Mouse (Mus musculus) heart, adult 18-20 months (tissue): ENCODE data around the gene Cux2. TPM values are rescaled to one million over a fixed set of nuclear protein-coding genes. Genes with fewer than 3 reads are reported as not detected.
A peak's percentile ranks its signal among the peaks of the same experiment; 100 is the strongest.

Experiments used
- DNase-seq, 2 experiments: peaks; one replicate each; pipeline ENCODE4 v3.0.0; 2021 to 2022; ENCODE audit warnings: mixed read lengths in 1 of 2
- total RNA-seq, 2 experiments: library from RNA; stranded (reverse); gene quantifications; 2 replicates each; pipeline ENCODE4 v1.2.3; 2021

Cux2 gene
- total RNA-seq, 2 experiments from 2014 or later, result 19.3 to 19.4 TPM

- DNase-seq, result no peak
Measured at GRCm38 (mm10) chr5:122016744-122017143, 33.2 kb downstream of the Cux2 start.

- DNase-seq, result no peak
Measured at GRCm38 (mm10) chr5:122015149-122015548, 34.8 kb downstream of the Cux2 start.

- DNase-seq, result no peak
Measured at GRCm38 (mm10) chr5:122014671-122015070, 35.2 kb downstream of the Cux2 start.

- no peak for DNase-seq
Measured at GRCm38 (mm10) chr5:122011289-122011688, 38.6 kb downstream of the Cux2 start.

- DNase-seq, result no peak
Measured at GRCm38 (mm10) chr5:122007946-122008441, 41.9 kb downstream of the Cux2 start.

GRCm38 (mm10) chr5:122003460-122003859, 46.4 kb downstream of the Cux2 start:
- DNase-seq, result no peak

GRCm38 (mm10) chr5:122002148-122002547, 47.8 kb downstream of the Cux2 start:
- no peak for DNase-seq

GRCm38 (mm10) chr5:122001311-122001710, 48.6 kb downstream of the Cux2 start:
- no peak for DNase-seq

- DNase-seq, result peak; percentile 61 to 79
Measured at GRCm38 (mm10) chr5:122000381-122000780, 49.5 kb downstream of the Cux2 start.

GRCm38 (mm10) chr5:121998981-121999795, 50.7 kb downstream of the Cux2 start:
- DNase-seq, result peak; percentile 84 to 86

- DNase-seq, result peak in 1 of 2 experiments; percentile 8
Measured at GRCm38 (mm10) chr5:121998281-121998680, 51.6 kb downstream of the Cux2 start.

- DNase-seq, result no peak
Measured at GRCm38 (mm10) chr5:121996701-121997100, 53.2 kb downstream of the Cux2 start.

- no peak for DNase-seq
Measured at GRCm38 (mm10) chr5:121994808-121995207, 55.1 kb downstream of the Cux2 start.

- DNase-seq, result no peak
Measured at GRCm38 (mm10) chr5:121991914-121992313, 58.0 kb downstream of the Cux2 start.

GRCm38 (mm10) chr5:121985855-121986254, 64.0 kb downstream of the Cux2 start:
- no peak for DNase-seq

- DNase-seq, result no peak
Measured at GRCm38 (mm10) chr5:121981650-121982131, 68.2 kb downstream of the Cux2 start.

- DNase-seq, result no peak
Measured at GRCm38 (mm10) chr5:121976331-121976730, 73.6 kb downstream of the Cux2 start.

GRCm38 (mm10) chr5:121973541-121973940, 76.4 kb downstream of the Cux2 start:
- DNase-seq, result no peak

- DNase-seq, result no peak
Measured at GRCm38 (mm10) chr5:121972680-121973192, 77.2 kb downstream of the Cux2 start.

GRCm38 (mm10) chr5:121968999-121969398, 80.9 kb downstream of the Cux2 start:
- no peak for DNase-seq

GRCm38 (mm10) chr5:121968416-121968815, 81.5 kb downstream of the Cux2 start:
- no peak for DNase-seq

GRCm38 (mm10) chr5:121967520-121967919, 82.4 kb downstream of the Cux2 start:
- no peak for DNase-seq

- DNase-seq, result no peak
Measured at GRCm38 (mm10) chr5:121966940-121967339, 83.0 kb downstream of the Cux2 start.

- DNase-seq, result no peak
Measured at GRCm38 (mm10) chr5:121962974-121963373, 86.9 kb downstream of the Cux2 start.
